Mouse (Mus musculus): ENCODE data around the gene Slc16a3.

- no peak for TF ChIP-seq CTCF (IDR thresholded peaks at IDR 0.05; ENCODE audit: low read depth, low read length)
- TF ChIP-seq GATA1 (IDR thresholded peaks at IDR 0.05; ENCODE audit: borderline replicate concordance, low read length), result no peak
- no peak for TF ChIP-seq TAL1 (conservative IDR thresholded peaks at IDR 0.05; ENCODE audit: low read depth, low read length)
- no peak for TF ChIP-seq GATA2 (IDR thresholded peaks at IDR 0.05; ENCODE audit: borderline replicate concordance, low read depth, low read length)
Measured at GRCm38 (mm10) chr11:121004281-121004680, 56.0 kb downstream of the Slc16a3 start.
